Comparison of ENCODE assay signal across 13 mouse cellular contexts in the genomic region with DNA sequence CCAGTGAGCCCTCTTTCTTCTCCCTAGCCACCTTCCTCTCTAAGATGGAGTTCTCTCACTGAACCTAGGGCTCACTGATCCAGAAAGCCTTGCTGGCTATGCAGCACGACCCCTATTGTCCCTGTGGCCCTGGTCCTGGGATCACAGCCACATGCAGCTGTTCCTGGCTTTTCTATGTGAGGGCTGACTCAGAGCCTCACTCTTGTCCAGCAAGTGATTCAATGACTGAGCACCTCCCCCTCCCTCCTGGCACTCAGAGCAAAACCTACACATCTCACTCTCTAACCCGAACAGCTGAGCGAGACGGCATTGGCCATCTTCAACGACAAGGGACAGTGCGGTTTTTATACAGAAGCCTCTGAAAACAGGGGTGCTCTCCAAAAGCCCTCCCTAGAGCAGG. TPM values are rescaled to one million over a fixed set of nuclear protein-coding genes. Genes with fewer than 3 reads are reported as not detected.
DNase-seq lines count a peak whose midpoint lies in the region; ATAC-seq and TF ChIP-seq lines count a peak whose summit lies in the region.
"Had no signal": no experiment of that assay in that cellular context is flagged by ENCODE, and none has a peak within 500 bp of the region (broad histone marks: within the 10 kb centered on the region; RNA-seq: fewer than 3 reads in every experiment).

No protein-coding gene starts in this region.

- WGBS in heart, adult 2 months, result 71% methylated on average over 6 of the region's 6 CpGs
- 78% methylated on average over 6 of the region's 6 CpGs for WGBS in heart, embryonic 11.5 days (ENCODE audit: insufficient replicate concordance)
- 49% methylated on average over 6 of the region's 6 CpGs for WGBS in olfactory bulb, adult 2 months

- H3K4me2 ChIP-seq in heart, embryonic 11.5 days, result no peak overlapping the region
- H3K4me2 ChIP-seq: embryonic facial prominence, embryonic 15.5 days; heart, embryonic 13.5 days; liver, embryonic 12.5 days had no signal

- no peaks in the 10 kb centered on the region for H3K27me3 ChIP-seq in heart, adult 2 months (ENCODE audit: control insufficient read depth, insufficient read depth, low read length)
- no peaks in the 10 kb centered on the region for H3K27me3 ChIP-seq in heart, embryonic 11.5 days (ENCODE audit: control insufficient read depth, insufficient read depth, low read length)
- H3K27me3 ChIP-seq: embryonic facial prominence, embryonic 15.5 days; heart, embryonic 13.5 days; liver, embryonic 12.5 days had no signal

- H3K36me3 ChIP-seq in heart, adult 2 months (ENCODE audit: control insufficient read depth, insufficient read depth, low read length), result no peaks in the 10 kb centered on the region
- peaks cover 2% of the 10 kb centered on the region; the same call in 1 of the 2 replicates for H3K36me3 ChIP-seq in heart, embryonic 11.5 days (ENCODE audit: control insufficient read depth, insufficient read depth, low read length)
- H3K36me3 ChIP-seq: liver, embryonic 12.5 days had no signal

- no peak for ATAC-seq in heart, embryonic 11.5 days (replicated peaks; ENCODE audit: insufficient number of reproducible peaks, low FRiP score, low TSS enrichment)
- ATAC-seq: liver, embryonic 12.5 days had no signal

- TF ChIP-seq EP300 in heart, adult 2 months (IDR thresholded peaks at IDR 0.05; ENCODE audit: insufficient read depth, low read depth, low read length), result no peak

- no peak overlapping the region for H3K27ac ChIP-seq in heart, adult 2 months
- no peak overlapping the region for H3K27ac ChIP-seq in heart, embryonic 11.5 days (ENCODE audit: low read depth, low read length)
- H3K27ac ChIP-seq in olfactory bulb, adult 2 months (ENCODE audit: insufficient read depth, low read depth, low read length), result 0 out of 2 replicates have a peak overlapping the region, but pooled peaks have one; percentile 8
- H3K27ac ChIP-seq: embryonic facial prominence, embryonic 15.5 days; heart, embryonic 13.5 days; liver, embryonic 12.5 days had no signal

- intact Hi-C loops in heart, adult 2 months (cut with DNase I), result no loop called here

- H3K4me3 ChIP-seq in heart, adult 2 months, result no peak overlapping the region
- no peak overlapping the region for H3K4me3 ChIP-seq in heart, embryonic 11.5 days (ENCODE audit: low read depth, low read length)
- no peak overlapping the region for H3K4me3 ChIP-seq in olfactory bulb, adult 2 months (ENCODE audit: insufficient read depth, low read depth, low read length)
- H3K4me3 ChIP-seq: embryonic facial prominence, embryonic 15.5 days; heart, embryonic 13.5 days; liver, embryonic 12.5 days had no signal

- TF ChIP-seq CTCF in heart, adult 2 months (IDR thresholded peaks at IDR 0.05), result no peak
- no peak for TF ChIP-seq CTCF in olfactory bulb, adult 2 months (IDR thresholded peaks at IDR 0.05; ENCODE audit: insufficient read depth, low read depth, low read length)

- no peak overlapping the region for H3K9ac ChIP-seq in heart, adult 2 months (ENCODE audit: low read depth, low read length)
- no peak overlapping the region for H3K9ac ChIP-seq in heart, embryonic 11.5 days (ENCODE audit: low read depth, low read length)
- H3K9ac ChIP-seq: embryonic facial prominence, embryonic 15.5 days; heart, embryonic 13.5 days; liver, embryonic 12.5 days had no signal

- peak; percentile 27 to 29 for DNase-seq in heart, adult 2 months
- DNase-seq in right cerebral cortex, adult 18-20 months, result peak; percentile 34
- DNase-seq in right cerebral cortex, postnatal 4 days, result no peak
- DNase-seq in gastrocnemius, postnatal 25 days, result peak; percentile 49
- no peak for DNase-seq in cerebellum, postnatal 4 days (ENCODE audit: low spot score in 2 of 2)
- no peak for DNase-seq in cerebellum, adult 8-10 months
- DNase-seq: kidney, postnatal 25 days; retina, postnatal 1 day had no signal

- no peaks in the 10 kb centered on the region for H3K79me2 ChIP-seq in heart, adult 2 months (replicated peaks; ENCODE audit: control insufficient read depth, insufficient read depth, low read length)

- no peaks in the 10 kb centered on the region for H3K4me1 ChIP-seq in heart, adult 2 months (ENCODE audit: control insufficient read depth, insufficient read depth, low read length)
- peaks cover 7% of the 10 kb centered on the region for H3K4me1 ChIP-seq in heart, embryonic 11.5 days (ENCODE audit: control insufficient read depth, insufficient read depth, low read length)
- peaks cover 23% of the 10 kb centered on the region for H3K4me1 ChIP-seq in olfactory bulb, adult 2 months (ENCODE audit: control insufficient read depth, insufficient read depth, low read length)
- H3K4me1 ChIP-seq: liver, embryonic 12.5 days had no signal

- H3K9me3 ChIP-seq in heart, embryonic 11.5 days (replicated peaks; ENCODE audit: control insufficient read depth, low read length), result no peaks in the 10 kb centered on the region
- H3K9me3 ChIP-seq: embryonic facial prominence, embryonic 15.5 days; heart, embryonic 13.5 days; liver, embryonic 12.5 days had no signal

- no peak for TF ChIP-seq POLR2A in heart, adult 2 months (IDR thresholded peaks at IDR 0.05; ENCODE audit: insufficient read depth, low read depth, low read length)
- no peak for TF ChIP-seq POLR2A in olfactory bulb, adult 2 months (IDR thresholded peaks at IDR 0.05; ENCODE audit: insufficient read depth, low read depth, low read length)

RNA-seq across cellular contexts. Expression of a gene that starts 51.8 kb away (rescaled TPM):
- total RNA-seq in heart, adult 2 months (2021), result 10 to 100 TPM in 1 of 2 experiments, 1 to 10 TPM in 1; 8.9 to 10.6 TPM
- polyA plus RNA-seq in heart, adult 2 months (2012; rRNA removed), result 9.5 and 16.7 TPM in 2 replicates
- polyA plus RNA-seq in heart, embryonic 11.5 days (2014; fragmentation: Nextera tagmentation; extraction: Ambion mirVana), result 1.5 and 1.9 TPM in 2 replicates
- total RNA-seq in gastrocnemius, postnatal 25 days (2021), result under 1 TPM; 0.82 to 0.88 TPM
- polyA plus RNA-seq in olfactory bulb, adult 2 months (2012; ENCODE audit: insufficient read depth, insufficient read length, low replicate concordance, missing spikeins), result not detected in 2 replicates

Comparison
In these comparisons a context has a peak if more than half of its experiments do, and no peak if none do; other contexts are left out.
1. DNase-seq: peak in heart, adult 2 months (2 of 2), right cerebral cortex, adult 18-20 months (single experiment) and gastrocnemius, postnatal 25 days (single experiment); none in right cerebral cortex, postnatal 4 days (single experiment), cerebellum, postnatal 4 days (0 of 2) and cerebellum, adult 8-10 months (single experiment).